Mouse (Mus musculus) forebrain, embryonic 13.5 days (tissue): Measurements from ENCODE around the gene Ndufb6. TPM values are rescaled to one million over a fixed set of nuclear protein-coding genes. Genes with fewer than 3 reads are reported as not detected.

ENCODE experiments used
- ATAC-seq: fragments of 200-750 bp; cut with Nextera tagmentation; 2 replicates; pipeline ENCODE4 v1.8.0; 2017
- H3K27ac ChIP-seq: fragments of 300-500 bp; sonication (generic); 2 replicates; pipeline ENCODE4 v1.5.1; 2015; ENCODE audit warnings: inconsistent platforms, mild to moderate bottlenecking, moderate library complexity
- H3K27me3 ChIP-seq: fragments of 300-500 bp; sonication (generic); 2 replicates; pipeline ENCODE4 v1.6.1; 2015; ENCODE audit warnings: mild to moderate bottlenecking, inconsistent platforms
- H3K36me3 ChIP-seq: fragments of 300-500 bp; sonication (generic); 2 replicates; pipeline ENCODE4 v1.6.1; 2015; ENCODE audit warnings: mild to moderate bottlenecking, inconsistent platforms; ENCODE audit not compliant: poor library complexity, severe bottlenecking
- H3K4me1 ChIP-seq: fragments of 300-500 bp; sonication (generic); 2 replicates; pipeline ENCODE4 v1.6.1; 2015; ENCODE audit warnings: inconsistent platforms
- H3K4me2 ChIP-seq: fragments of 300-500 bp; sonication (generic); 2 replicates; pipeline ENCODE4 v1.6.1; 2015; ENCODE audit warnings: inconsistent platforms, mild to moderate bottlenecking, moderate library complexity
- H3K4me3 ChIP-seq: fragments of 300-500 bp; sonication (generic); 2 replicates; pipeline ENCODE4 v1.5.1; 2015; ENCODE audit warnings: mild to moderate bottlenecking, inconsistent platforms
- H3K9ac ChIP-seq: fragments of 300-500 bp; sonication (generic); 2 replicates; pipeline ENCODE4 v1.6.1; 2015; ENCODE audit warnings: mild to moderate bottlenecking, inconsistent platforms
- H3K9me3 ChIP-seq: fragments of 300-500 bp; sonication (generic); replicated peaks from 2 replicates; pipeline ENCODE4 v1.6.1; 2016; ENCODE audit warnings: inconsistent platforms
- WGBS: fragments of 180-500 bp; shearing (Covaris S2); methylation state at CpG from one replicate; pipeline ENCODE4 v1.1.7; 2015; 5-methylcytosine and 5-hydroxymethylcytosine counted together
- polyA plus RNA-seq: library from polyadenylated mRNA; unstranded; fragments of >200 nt; fragmentation: Nextera tagmentation; extraction: Ambion mirVana; gene quantifications from 2 replicates; pipeline ENCODE4 v1.2.1, GENCODE M21; 2015

Gene Ndufb6
- polyA plus RNA-seq, 1 experiment from 2014 or later: 322 TPM

GRCm38 (mm10) chr4:40244035-40244434, 35.2 kb downstream of the Ndufb6 start:
- 85% methylated on average over 8 of the region's 8 CpGs for WGBS
- H3K9ac ChIP-seq: no peak overlapping the region
- no peaks in the 10 kb centered on the region for H3K9me3 ChIP-seq
- H3K36me3 ChIP-seq: no peaks in the 10 kb centered on the region
- H3K4me1 ChIP-seq: peaks cover 4% of the 10 kb centered on the region
- H3K27ac ChIP-seq: no peak overlapping the region
- H3K4me2 ChIP-seq: no peak overlapping the region
- 0 out of 2 replicates have a peak, but pooled peaks cover under 1% of the 10 kb centered on the region for H3K27me3 ChIP-seq
- ATAC-seq: no peak
- no peak overlapping the region for H3K4me3 ChIP-seq

DNA sequence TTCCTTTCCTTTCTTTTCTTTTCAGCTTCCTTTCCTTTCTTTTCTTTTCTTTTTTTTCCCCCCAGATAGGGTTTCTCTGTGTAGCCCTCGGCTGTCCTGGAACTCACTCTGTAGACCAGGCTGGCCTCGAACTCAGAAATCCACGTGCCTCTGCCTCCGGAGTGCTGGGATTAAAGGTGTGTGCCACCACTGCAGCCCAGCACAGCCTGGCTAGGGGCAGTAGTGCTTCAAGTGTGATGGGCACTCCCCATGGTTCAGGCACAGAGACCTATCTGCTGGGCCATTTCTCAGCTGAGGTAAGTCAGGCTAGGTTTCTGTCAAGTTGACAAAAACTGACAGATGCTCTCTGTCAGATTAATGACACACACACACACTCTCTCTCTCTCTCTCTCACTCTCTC, 36.2 kb downstream of the Ndufb6 start:
- 82% methylated on average over 4 of the region's 4 CpGs for WGBS
- no peak for ATAC-seq
- H3K4me2 ChIP-seq: no peak overlapping the region

GRCm38 (mm10) chr4:40241928-40242327, 37.3 kb downstream of the Ndufb6 start:
- WGBS: 54% methylated on average over 6 of the region's 6 CpGs
- H3K9me3 ChIP-seq: no peaks in the 10 kb centered on the region

More for the DNA sequence above, 36.2 kb downstream of the Ndufb6 start:
- Histone ChIP-seq H3K36me3 (no peaks in the 10 kb centered on the region), H3K9ac (no peak overlapping the region), H3K4me1 (peaks cover 10% of the 10 kb centered on the region), H3K9me3 (no peaks in the 10 kb centered on the region), H3K4me3 (no peak overlapping the region), H3K27ac (no peak overlapping the region), H3K27me3 (0 out of 2 replicates have a peak, but pooled peaks cover 5% of the 10 kb centered on the region)

GRCm38 (mm10) chr4:40240272-40240744, 38.9 kb downstream of the Ndufb6 start:
- no peaks in the 10 kb centered on the region for H3K36me3 ChIP-seq
- H3K27ac ChIP-seq: no peak overlapping the region
- 0 out of 2 replicates have a peak, but pooled peaks cover 5% of the 10 kb centered on the region for H3K27me3 ChIP-seq
- H3K4me1 ChIP-seq: peaks cover 10% of the 10 kb centered on the region
- H3K9ac ChIP-seq: peak overlapping the region; percentile 63; the same call in 1 of the 2 replicates
- peak overlapping the region; percentile 82 for H3K4me2 ChIP-seq
- peak overlapping the region; percentile 52 for H3K4me3 ChIP-seq
- peak; percentile 38 for ATAC-seq
- 49% methylated on average over 5 of the region's 5 CpGs for WGBS
- H3K9me3 ChIP-seq: no peaks in the 10 kb centered on the region

More at GRCm38 (mm10) chr4:40241928-40242327, 37.3 kb downstream of the Ndufb6 start:
- no peak for ATAC-seq
- Histone ChIP-seq H3K4me1 (peaks cover 10% of the 10 kb centered on the region), H3K27me3 (0 out of 2 replicates have a peak, but pooled peaks cover 5% of the 10 kb centered on the region), H3K4me3 (no peak overlapping the region), H3K36me3 (no peaks in the 10 kb centered on the region), H3K9ac (no peak overlapping the region), H3K4me2 (no peak overlapping the region), H3K27ac (no peak overlapping the region)

DNA sequence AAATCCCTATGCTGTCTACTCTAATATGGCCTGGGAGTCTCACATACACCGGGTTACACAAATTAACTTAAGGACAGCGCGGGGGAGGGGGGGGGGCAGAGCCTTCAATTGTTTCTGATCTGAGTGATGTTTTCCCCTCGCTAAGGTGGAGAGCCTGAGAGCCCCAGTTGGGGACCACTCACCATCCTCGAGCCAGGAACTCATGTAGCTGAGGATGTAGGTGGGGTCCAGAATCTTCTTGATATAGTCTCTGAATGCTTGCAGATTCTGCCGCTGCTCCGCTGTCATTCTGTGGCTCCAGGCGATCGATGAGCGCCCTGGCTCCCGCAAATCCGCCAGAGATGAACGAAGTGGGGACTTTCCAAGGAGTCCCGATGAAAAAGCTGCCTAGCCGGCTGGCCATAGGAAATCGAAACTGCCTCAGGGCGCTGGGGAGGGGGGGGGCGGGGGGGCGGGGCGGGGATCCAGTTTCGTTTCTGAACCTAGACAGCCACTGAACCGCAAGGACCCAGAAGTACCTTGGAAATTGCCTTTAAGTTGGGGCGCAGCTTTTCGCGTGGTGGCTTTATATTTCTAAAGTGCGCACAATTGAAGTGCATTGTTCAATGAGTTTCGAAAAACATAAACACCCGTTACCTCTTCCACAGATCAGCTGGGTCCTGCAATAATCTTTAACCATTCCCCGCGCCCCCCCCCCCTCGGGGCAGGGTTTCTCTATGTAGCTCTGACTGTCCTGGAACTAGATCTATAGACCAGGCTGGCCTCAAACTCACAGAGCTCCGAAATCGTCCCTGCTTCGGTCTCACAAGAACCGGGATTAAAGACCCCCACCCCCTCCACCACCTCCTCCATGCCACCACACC, 39.6 kb downstream of the Ndufb6 start, which contains the start of gene Ddx58:
Gene Ddx58, minus strand, starts transcription at position 420 of the 863 bp plus-strand sequence.
- peaks cover 10% of the 10 kb centered on the region for H3K4me1 ChIP-seq
- H3K4me3 ChIP-seq: peak within 1 kb of the TSS; percentile 52
- ATAC-seq: peak; percentile 74
- 4% methylated on average over 35 of the region's 35 CpGs for WGBS
- no peak within 1 kb of the TSS for H3K27ac ChIP-seq
- peak within 1 kb of the TSS; percentile 82 for H3K4me2 ChIP-seq
- 0 out of 2 replicates have a peak, but pooled peaks cover 5% of the 10 kb centered on the region for H3K27me3 ChIP-seq
- no peaks in the 10 kb centered on the region for H3K9me3 ChIP-seq
- H3K36me3 ChIP-seq: no peaks in the 10 kb centered on the region
- H3K9ac ChIP-seq: peak within 1 kb of the TSS; percentile 63

DNA sequence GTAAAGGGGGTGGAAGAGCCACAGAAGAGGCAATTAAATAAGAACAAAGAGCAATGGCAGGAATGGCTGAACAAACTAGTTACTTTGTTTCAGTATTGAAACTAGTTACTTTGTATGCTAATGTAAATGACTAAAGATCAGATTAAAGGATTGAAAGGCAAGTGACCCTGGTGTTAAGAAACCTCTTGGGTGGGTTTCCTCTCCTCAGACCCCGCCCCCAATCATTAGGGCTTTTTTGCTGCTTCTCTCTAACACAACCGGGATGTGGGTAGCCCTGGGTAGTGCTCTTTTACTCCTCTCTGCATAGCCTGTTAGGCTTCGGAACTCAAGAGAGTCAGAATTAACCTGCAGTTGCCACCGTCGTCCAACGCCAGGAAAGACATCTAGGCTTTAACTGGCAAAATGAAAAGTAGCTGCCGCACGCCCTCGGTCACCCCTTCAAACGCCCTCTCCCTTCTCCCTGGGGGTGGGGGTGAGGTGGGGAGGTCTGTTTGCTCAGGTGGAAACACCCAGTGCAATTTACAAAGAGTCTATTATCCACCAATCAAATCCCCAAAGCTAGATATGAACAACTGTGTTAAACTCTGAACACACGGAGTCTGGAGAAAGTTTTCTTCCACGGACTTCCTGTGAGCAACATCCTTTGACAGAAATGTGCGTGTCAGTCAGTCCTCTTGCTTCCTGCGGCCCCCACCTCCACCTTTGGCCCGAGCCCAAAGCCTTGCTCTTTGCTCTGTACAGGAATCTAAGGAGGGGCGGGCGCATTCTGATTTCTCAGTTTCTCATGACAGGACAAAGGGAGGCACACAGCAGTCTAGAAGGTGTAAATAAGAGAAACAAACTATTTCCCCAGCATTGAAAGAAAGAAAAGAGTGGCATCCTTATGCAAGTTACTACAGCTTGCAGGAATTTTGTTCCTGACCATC, 40.5 kb downstream of the Ndufb6 start:
- Histone ChIP-seq H3K4me1 (peaks cover 10% of the 10 kb centered on the region), H3K36me3 (no peaks in the 10 kb centered on the region), H3K9ac (peak overlapping the region; percentile 63), H3K4me3 (peak overlapping the region; percentile 52), H3K4me2 (peak overlapping the region; percentile 82), H3K27ac (no peak overlapping the region), H3K9me3 (no peaks in the 10 kb centered on the region), H3K27me3 (0 out of 2 replicates have a peak, but pooled peaks cover 5% of the 10 kb centered on the region)
- ATAC-seq: peak; percentile 45
- WGBS: 1% methylated on average over 17 of the region's 17 CpGs

DNA sequence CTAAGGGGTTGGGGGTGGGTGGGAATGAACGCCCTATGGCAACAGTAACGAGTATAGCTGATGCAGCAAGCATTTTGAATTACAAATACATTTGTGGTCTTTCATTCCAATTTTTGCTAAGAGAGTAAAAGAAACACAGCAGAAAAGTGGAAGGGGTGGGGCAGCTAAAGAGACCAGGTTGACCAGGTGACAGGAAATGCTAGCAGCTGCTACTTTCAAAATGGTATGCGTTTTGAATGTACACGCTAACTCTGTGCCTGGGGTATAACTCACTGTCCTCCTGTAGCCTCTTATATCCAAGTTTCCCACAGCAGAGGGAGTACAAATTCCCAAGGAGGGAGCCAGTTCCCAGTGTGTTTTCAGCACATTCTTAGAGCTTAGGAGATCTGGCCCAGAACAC, 42.4 kb downstream of the Ndufb6 start:
- Histone ChIP-seq H3K4me2 (no peak overlapping the region), H3K4me3 (no peak overlapping the region), H3K27ac (no peak overlapping the region), H3K9ac (no peak overlapping the region), H3K4me1 (peaks cover 10% of the 10 kb centered on the region), H3K9me3 (no peaks in the 10 kb centered on the region), H3K27me3 (0 out of 2 replicates have a peak, but pooled peaks cover 5% of the 10 kb centered on the region), H3K36me3 (no peaks in the 10 kb centered on the region)
- 82% methylated on average over 4 of the region's 4 CpGs for WGBS
- ATAC-seq: no peak

DNA sequence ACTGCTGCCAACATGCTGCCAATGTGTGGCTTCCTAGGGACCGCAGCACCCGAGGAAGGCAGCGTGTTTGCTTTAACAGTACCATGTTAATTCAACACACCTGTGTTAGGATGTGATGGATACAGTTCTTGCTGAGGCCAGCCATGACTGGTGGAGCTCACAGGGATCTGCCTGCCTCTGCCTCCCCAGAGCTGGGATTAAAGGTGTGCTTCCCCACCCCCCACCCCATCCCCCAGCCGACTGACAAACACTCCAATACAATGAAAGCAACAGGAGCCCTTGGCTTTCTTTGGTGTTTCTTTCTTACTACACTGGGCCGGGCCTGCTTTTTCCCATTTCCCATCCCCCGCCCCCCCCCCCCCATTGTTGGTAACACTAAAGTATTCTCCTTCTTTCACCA, 45.0 kb downstream of the Ndufb6 start:
- Histone ChIP-seq H3K4me2 (no peak overlapping the region), H3K9me3 (no peaks in the 10 kb centered on the region), H3K27ac (no peak overlapping the region), H3K4me3 (no peak overlapping the region), H3K36me3 (no peaks in the 10 kb centered on the region), H3K9ac (no peak overlapping the region), H3K4me1 (peaks cover 8% of the 10 kb centered on the region), H3K27me3 (0 out of 2 replicates have a peak, but pooled peaks cover 5% of the 10 kb centered on the region)
- ATAC-seq: no peak
- WGBS: 74% methylated on average over 6 of the region's 6 CpGs

DNA sequence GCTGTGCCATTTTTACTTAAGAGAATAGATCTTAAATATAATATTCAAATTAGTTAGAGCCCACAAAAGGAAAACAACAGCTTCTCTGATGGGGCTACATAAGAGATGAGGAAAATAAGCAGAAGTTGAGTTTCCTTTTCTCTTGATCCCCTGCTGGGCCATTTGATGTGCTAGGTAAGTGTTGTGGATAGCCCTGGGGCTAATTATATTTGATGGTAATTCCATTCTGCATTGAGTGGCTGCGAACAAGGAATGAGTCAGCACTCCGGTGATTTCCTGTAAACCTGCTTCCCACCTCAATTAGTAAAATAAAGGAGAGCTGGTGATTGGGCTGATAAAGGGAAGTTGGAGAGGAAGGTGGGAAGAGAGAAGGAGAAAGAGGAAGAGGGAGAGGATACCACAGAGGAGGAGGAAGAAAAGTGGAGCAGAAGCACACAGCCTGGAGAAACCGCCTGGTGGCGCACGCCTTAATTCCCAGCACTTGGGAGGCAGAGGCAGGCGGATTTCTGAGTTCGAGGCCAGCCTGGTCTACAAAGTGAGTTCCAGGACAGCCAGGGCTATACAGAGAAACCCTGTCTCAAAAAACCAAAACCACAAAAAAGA, 46.1 kb downstream of the Ndufb6 start:
- Histone ChIP-seq H3K27me3 (no peaks in the 10 kb centered on the region), H3K9me3 (no peaks in the 10 kb centered on the region), H3K9ac (no peak overlapping the region), H3K27ac (no peak overlapping the region), H3K4me3 (no peak overlapping the region), H3K4me2 (no peak overlapping the region), H3K36me3 (no peaks in the 10 kb centered on the region), H3K4me1 (no peaks in the 10 kb centered on the region)
- WGBS: 92% methylated on average over 7 of the region's 7 CpGs
- no peak for ATAC-seq

GRCm38 (mm10) chr4:40229723-40230122, 49.5 kb downstream of the Ndufb6 start:
- H3K36me3 ChIP-seq: no peaks in the 10 kb centered on the region
- no peak for ATAC-seq
- no peaks in the 10 kb centered on the region for H3K9me3 ChIP-seq
- H3K27me3 ChIP-seq: no peaks in the 10 kb centered on the region
- WGBS: 96% methylated on average over 6 of the region's 6 CpGs
- H3K9ac ChIP-seq: no peak overlapping the region
- H3K4me2 ChIP-seq: no peak overlapping the region
- no peak overlapping the region for H3K4me3 ChIP-seq
- no peaks in the 10 kb centered on the region for H3K4me1 ChIP-seq
- H3K27ac ChIP-seq: no peak overlapping the region

DNA sequence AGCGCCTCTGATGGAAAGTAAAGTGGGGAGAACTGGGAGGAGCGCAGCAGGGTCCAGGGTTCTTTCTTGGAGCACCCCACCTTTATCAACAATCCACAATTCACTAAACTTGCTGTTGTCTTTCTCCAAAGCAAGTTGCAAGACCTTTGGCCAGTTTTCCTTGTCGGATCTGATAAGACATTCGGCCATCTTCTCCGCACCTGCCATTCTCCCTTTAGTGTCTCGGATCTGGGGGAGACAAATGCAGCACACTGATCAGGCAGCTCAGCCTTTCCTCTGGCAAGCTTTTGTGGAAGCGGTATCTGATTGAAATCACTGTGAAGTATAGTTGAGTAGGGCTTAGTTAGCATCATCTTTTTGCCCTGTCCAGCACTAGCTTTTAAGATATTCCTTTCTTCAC, 51.3 kb downstream of the Ndufb6 start:
- Histone ChIP-seq H3K4me3 (no peak overlapping the region), H3K4me2 (no peak overlapping the region), H3K9me3 (no peaks in the 10 kb centered on the region), H3K9ac (no peak overlapping the region), H3K27me3 (no peaks in the 10 kb centered on the region), H3K36me3 (no peaks in the 10 kb centered on the region), H3K4me1 (no peaks in the 10 kb centered on the region), H3K27ac (no peak overlapping the region)
- no peak for ATAC-seq
- WGBS: 87% methylated on average over 7 of the region's 7 CpGs
